Mouse (Mus musculus): ENCODE results near the gene Inpp4a. TPM values are rescaled to one million over a fixed set of nuclear protein-coding genes. Genes with fewer than 3 reads are reported as not detected.

The Inpp4a gene
- polyA plus RNA-seq, 1 experiment from 2014 or later = 7.8 TPM

DNA sequence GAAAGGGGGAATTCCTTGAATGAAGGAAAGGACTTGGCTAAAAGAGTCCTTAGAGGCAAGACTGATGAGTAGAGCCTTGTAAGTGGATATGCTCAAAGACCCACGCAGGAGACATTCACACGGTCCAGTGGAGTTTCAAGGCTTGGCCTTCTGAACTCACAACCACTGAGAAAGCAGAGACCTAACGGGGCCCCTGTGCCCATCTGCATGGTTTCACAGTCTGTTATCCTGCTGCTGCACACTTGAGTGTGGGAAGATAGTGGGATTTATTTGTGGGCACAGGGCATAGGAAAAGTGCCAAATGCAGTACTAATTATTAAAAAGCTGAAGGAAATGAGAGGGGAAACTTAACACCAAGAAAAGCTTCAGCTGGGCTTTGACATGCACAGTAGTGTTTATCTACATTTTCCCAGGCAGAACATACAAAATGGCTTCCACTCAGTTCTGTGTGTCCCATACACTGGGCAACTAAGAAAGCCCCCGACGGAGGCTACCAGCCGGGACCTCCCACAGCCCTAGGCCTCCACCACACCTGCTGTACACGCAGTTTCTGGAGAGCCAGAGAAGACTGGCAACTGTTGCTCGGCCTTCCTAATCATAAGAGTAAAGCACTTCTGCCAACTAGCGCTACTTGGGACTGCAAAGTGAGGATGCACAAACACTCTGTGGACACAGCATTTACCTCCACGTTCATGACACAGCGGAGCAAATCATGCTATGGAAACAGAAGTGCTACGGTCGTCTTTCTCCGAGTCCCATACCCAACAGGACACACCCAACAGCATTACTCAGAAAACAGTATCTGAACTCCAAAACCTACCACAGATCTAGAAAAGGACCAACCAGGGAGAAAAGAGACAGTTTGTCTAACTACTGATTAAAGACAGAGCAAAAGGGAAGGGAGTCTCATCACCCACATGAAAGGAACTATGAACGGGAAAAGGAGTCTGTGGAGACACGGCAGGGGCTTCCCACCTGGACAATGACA lies 143.5 kb downstream of the Inpp4a start:
- peaks cover 80% of the 10 kb centered on the region for H3K36me3 ChIP-seq (ENCODE audit: control insufficient read depth, insufficient read depth)
- no peaks in the 10 kb centered on the region for H3K27me3 ChIP-seq (replicated peaks; ENCODE audit: control insufficient read depth, insufficient read depth, low read length)
- ATAC-seq = no peak
- no peaks in the 10 kb centered on the region for H3K9me3 ChIP-seq (ENCODE audit: control insufficient read depth)
- no peak overlapping the region for H3K4me3 ChIP-seq (ENCODE audit: low read depth, low read length)
- no peak overlapping the region for H3K27ac ChIP-seq (ENCODE audit: low read depth, low read length)
- no peaks in the 10 kb centered on the region for H3K4me1 ChIP-seq (replicated peaks; ENCODE audit: control insufficient read depth, insufficient read depth, low read length)
- WGBS = 93% methylated on average over 16 of the region's 16 CpGs
- no peak for TF ChIP-seq CTCF (IDR thresholded peaks at IDR 0.05; ENCODE audit: low read depth)
- no peak overlapping the region for H3K4me2 ChIP-seq (replicated peaks; ENCODE audit: low read depth)
- no peak overlapping the region for H3K9ac ChIP-seq (ENCODE audit: low read depth, low read length)

DNA sequence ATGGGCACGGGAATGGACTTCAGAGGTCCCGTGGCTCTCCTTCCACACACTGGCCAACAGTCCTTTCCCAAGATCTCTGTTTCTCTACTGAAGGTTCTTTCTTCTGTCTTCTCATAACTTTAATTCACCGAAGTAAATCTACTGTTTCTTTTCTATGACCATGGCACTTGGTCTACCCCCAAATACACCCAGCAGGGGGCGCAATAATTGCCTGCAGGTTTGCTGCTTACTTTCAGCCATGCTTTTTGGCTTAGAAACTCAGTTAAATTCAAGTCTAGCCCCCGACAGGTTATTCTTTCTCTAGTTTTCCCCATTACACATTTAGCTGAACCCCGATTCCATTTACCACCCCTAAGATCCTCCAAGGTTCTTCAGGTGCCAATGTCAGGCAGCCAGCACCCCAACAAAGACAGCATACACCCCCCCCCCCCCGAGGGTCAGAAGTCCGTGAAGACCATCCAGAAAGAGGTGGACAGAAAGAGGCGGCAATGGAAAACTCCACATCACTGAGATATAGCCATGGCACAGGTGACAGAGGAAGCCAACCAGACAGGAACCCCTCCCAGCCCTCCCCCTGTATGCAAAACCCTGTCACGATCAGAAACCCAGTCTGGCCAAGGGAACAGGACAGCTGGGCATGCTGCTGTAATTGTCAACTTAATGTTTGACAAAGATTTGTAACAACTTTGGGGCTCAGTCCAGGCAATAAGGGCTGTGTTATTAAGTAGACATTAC lies 148.9 kb downstream of the Inpp4a start:
- peak; percentile 72 for TF ChIP-seq CTCF (IDR thresholded peaks at IDR 0.05; ENCODE audit: low read depth)
- no peak overlapping the region for H3K9ac ChIP-seq (ENCODE audit: low read depth, low read length)
- no peak for ATAC-seq
- H3K4me1 ChIP-seq (replicated peaks; ENCODE audit: control insufficient read depth, insufficient read depth, low read length) = no peaks in the 10 kb centered on the region
- H3K9me3 ChIP-seq (ENCODE audit: control insufficient read depth) = no peaks in the 10 kb centered on the region
- no peak overlapping the region for H3K4me2 ChIP-seq (replicated peaks; ENCODE audit: low read depth)
- H3K27ac ChIP-seq (ENCODE audit: low read depth, low read length) = no peak overlapping the region
- H3K36me3 ChIP-seq (ENCODE audit: control insufficient read depth, insufficient read depth) = peaks cover 74% of the 10 kb centered on the region
- no peaks in the 10 kb centered on the region for H3K27me3 ChIP-seq (replicated peaks; ENCODE audit: control insufficient read depth, insufficient read depth, low read length)
- no peak overlapping the region for H3K4me3 ChIP-seq (ENCODE audit: low read depth, low read length)
- 74% methylated on average over 10 of the region's 10 CpGs for WGBS

DNA sequence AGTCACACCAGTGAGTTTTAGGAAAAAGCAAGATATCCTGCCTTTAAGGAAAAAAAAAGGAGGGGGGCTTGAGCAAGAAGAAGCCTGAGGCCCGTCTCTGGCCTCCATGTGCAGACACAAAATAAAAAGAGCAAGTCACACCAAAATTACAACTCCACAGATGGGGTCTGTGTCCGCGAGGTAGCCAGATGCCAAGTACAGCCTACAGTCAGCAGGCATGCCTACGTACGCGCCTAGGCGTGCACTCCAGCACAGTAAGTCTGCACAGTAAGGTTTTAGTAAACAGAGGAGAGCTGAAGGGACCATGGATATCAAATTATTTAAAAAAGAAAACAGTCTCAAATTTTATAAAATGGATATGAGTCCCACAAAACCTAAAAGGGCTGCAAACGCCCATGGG lies 151.6 kb downstream of the Inpp4a start:
- 94% methylated on average over 8 of the region's 8 CpGs for WGBS
- Histone ChIP-seq H3K27me3 (replicated peaks; ENCODE audit: control insufficient read depth, insufficient read depth, low read length) (no peaks in the 10 kb centered on the region), H3K4me1 (replicated peaks; ENCODE audit: control insufficient read depth, insufficient read depth, low read length) (no peaks in the 10 kb centered on the region), H3K36me3 (ENCODE audit: control insufficient read depth, insufficient read depth) (peaks cover 70% of the 10 kb centered on the region), H3K4me2 (replicated peaks; ENCODE audit: low read depth) (no peak overlapping the region), H3K27ac (ENCODE audit: low read depth, low read length) (no peak overlapping the region), H3K4me3 (ENCODE audit: low read depth, low read length) (no peak overlapping the region), H3K9me3 (ENCODE audit: control insufficient read depth) (no peaks in the 10 kb centered on the region), H3K9ac (ENCODE audit: low read depth, low read length) (no peak overlapping the region)
- no peak for TF ChIP-seq CTCF (IDR thresholded peaks at IDR 0.05; ENCODE audit: low read depth)
- no peak for ATAC-seq

DNA sequence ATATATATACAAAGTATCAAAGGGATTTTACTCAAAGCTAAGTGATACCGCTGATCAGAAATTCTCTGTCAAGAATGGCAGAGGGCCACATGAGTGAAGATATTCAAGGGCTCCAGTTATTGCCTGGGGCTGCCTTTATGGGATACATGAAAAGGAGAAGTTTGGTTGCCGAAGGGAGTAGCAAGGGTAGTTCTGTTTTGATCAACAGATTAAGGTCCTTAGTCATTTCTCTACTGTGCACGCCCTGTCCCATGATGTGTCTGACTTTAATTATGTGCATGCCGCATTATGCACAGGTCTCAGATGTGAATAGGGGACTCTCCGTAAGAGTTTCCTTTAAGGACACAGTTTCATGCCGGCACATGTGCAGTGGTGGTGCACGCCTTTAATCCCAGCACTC lies 157.9 kb downstream of the Inpp4a start:
- Histone ChIP-seq H3K4me3 (ENCODE audit: low read depth, low read length) (no peak overlapping the region), H3K27me3 (replicated peaks; ENCODE audit: control insufficient read depth, insufficient read depth, low read length) (no peaks in the 10 kb centered on the region), H3K4me2 (replicated peaks; ENCODE audit: low read depth) (no peak overlapping the region), H3K36me3 (ENCODE audit: control insufficient read depth, insufficient read depth) (peaks cover 73% of the 10 kb centered on the region), H3K27ac (ENCODE audit: low read depth, low read length) (no peak overlapping the region), H3K4me1 (replicated peaks; ENCODE audit: control insufficient read depth, insufficient read depth, low read length) (no peaks in the 10 kb centered on the region), H3K9me3 (ENCODE audit: control insufficient read depth) (no peaks in the 10 kb centered on the region), H3K9ac (ENCODE audit: low read depth, low read length) (no peak overlapping the region)
- WGBS = 93% methylated on average over 7 of the region's 7 CpGs
- ATAC-seq = no peak
- no peak for TF ChIP-seq CTCF (IDR thresholded peaks at IDR 0.05; ENCODE audit: low read depth)

Other genes starting within 250 kb of the Inpp4a start
- gene Cnga3, start 85.4 kb upstream of the Inpp4a start, polyA plus RNA-seq (2015; fragmentation: Nextera tagmentation; extraction: Ambion mirVana) = 0.42 and 0.47 TPM in 2 replicates
- gene Coa5, start 130.2 kb downstream of the Inpp4a start, polyA plus RNA-seq (2015; fragmentation: Nextera tagmentation; extraction: Ambion mirVana) = 33.4 and 33.9 TPM in 2 replicates
- gene Unc50, start 130.3 kb downstream of the Inpp4a start, polyA plus RNA-seq (2015; fragmentation: Nextera tagmentation; extraction: Ambion mirVana) = 121 and 132 TPM in 2 replicates
- gene Mgat4a, start 241.2 kb downstream of the Inpp4a start, polyA plus RNA-seq (2015; fragmentation: Nextera tagmentation; extraction: Ambion mirVana) = 59.1 and 64.0 TPM in 2 replicates

All from intestine, postnatal 0 days (tissue).